ENCODE assay signal across 8 mouse cellular contexts in genomic region chr6:113697222-113698205, GRCm38 (mm10). TPM values are rescaled to one million over a fixed set of nuclear protein-coding genes. Genes with fewer than 3 reads are reported as not detected.
DNase-seq lines count a peak whose midpoint lies in the region; ATAC-seq and TF ChIP-seq lines count a peak whose summit lies in the region.

No protein-coding gene starts in this region.

- H3K9ac ChIP-seq in forebrain, embryonic 12.5 days: peak overlapping the region; percentile 73
- H3K9ac ChIP-seq in hindbrain, embryonic 15.5 days: peak overlapping the region; percentile 80
- peak overlapping the region; percentile 97 for H3K9ac ChIP-seq in liver, embryonic 14.5 days (replicated peaks)
- peak overlapping the region; percentile 79 for H3K9ac ChIP-seq in neural tube, embryonic 14.5 days (replicated peaks; ENCODE audit: low read depth, low read length)

- no peak for TF ChIP-seq EP300 in liver, embryonic 14.5 days (IDR thresholded peaks at IDR 0.05; ENCODE audit: low read depth)

- H3K36me3 ChIP-seq in forebrain, embryonic 12.5 days (replicated peaks): peaks cover 23% of the 10 kb centered on the region
- H3K36me3 ChIP-seq in hindbrain, embryonic 15.5 days: peaks cover 20% of the 10 kb centered on the region
- peaks cover 47% of the 10 kb centered on the region for H3K36me3 ChIP-seq in liver, embryonic 14.5 days (replicated peaks; ENCODE audit: control insufficient read depth, insufficient read depth, low read depth)
- peaks cover 14% of the 10 kb centered on the region for H3K36me3 ChIP-seq in neural tube, embryonic 14.5 days (ENCODE audit: control insufficient read depth, insufficient read depth, low read length)

- no peaks in the 10 kb centered on the region for H3K27me3 ChIP-seq in forebrain, embryonic 12.5 days
- no peaks in the 10 kb centered on the region for H3K27me3 ChIP-seq in hindbrain, embryonic 15.5 days
- no peaks in the 10 kb centered on the region for H3K27me3 ChIP-seq in liver, embryonic 14.5 days (ENCODE audit: control insufficient read depth, insufficient read depth, low read length)
- H3K27me3 ChIP-seq in neural tube, embryonic 14.5 days (ENCODE audit: control insufficient read depth, insufficient read depth, low read length): no peaks in the 10 kb centered on the region

- peak overlapping the region; percentile 86 for H3K4me2 ChIP-seq in forebrain, embryonic 12.5 days
- peak overlapping the region; percentile 100 for H3K4me2 ChIP-seq in hindbrain, embryonic 15.5 days
- peak overlapping the region; percentile 86 for H3K4me2 ChIP-seq in liver, embryonic 14.5 days (ENCODE audit: low read depth)
- peak overlapping the region; percentile 92 for H3K4me2 ChIP-seq in neural tube, embryonic 14.5 days (ENCODE audit: low read depth, low read length)

- no peaks in the 10 kb centered on the region for H3K9me3 ChIP-seq in forebrain, embryonic 12.5 days
- H3K9me3 ChIP-seq in hindbrain, embryonic 15.5 days: no peaks in the 10 kb centered on the region
- no peaks in the 10 kb centered on the region for H3K9me3 ChIP-seq in liver, embryonic 14.5 days (ENCODE audit: control insufficient read depth, low read length)
- H3K9me3 ChIP-seq in neural tube, embryonic 14.5 days (ENCODE audit: control insufficient read depth, low read length): no peaks in the 10 kb centered on the region

- H3K27ac ChIP-seq in left cerebral cortex, adult 2 months: peak overlapping the region; percentile 74
- H3K27ac ChIP-seq in forebrain, embryonic 12.5 days: peak overlapping the region; percentile 88
- H3K27ac ChIP-seq in hindbrain, embryonic 15.5 days (replicated peaks): peak overlapping the region; percentile 90
- H3K27ac ChIP-seq in liver, embryonic 14.5 days: peak overlapping the region; percentile 87
- peak overlapping the region; percentile 82 for H3K27ac ChIP-seq in neural tube, embryonic 14.5 days (ENCODE audit: low read depth, low read length)

- H3K4me1 ChIP-seq in forebrain, embryonic 12.5 days: peaks cover 28% of the 10 kb centered on the region
- H3K4me1 ChIP-seq in hindbrain, embryonic 15.5 days (replicated peaks): peaks cover 37% of the 10 kb centered on the region
- H3K4me1 ChIP-seq in liver, embryonic 14.5 days (replicated peaks; ENCODE audit: control insufficient read depth in 2 of 2, insufficient read depth in 2 of 2, low read length in 1 of 2): peaks cover 38 to 46% of the 10 kb centered on the region in 2 experiments
- H3K4me1 ChIP-seq in neural tube, embryonic 14.5 days (ENCODE audit: control insufficient read depth, insufficient read depth, low read length): peaks cover 18% of the 10 kb centered on the region

- TF ChIP-seq CTCF in left cerebral cortex, adult 2 months (IDR thresholded peaks at IDR 0.05): no peak; the same call in 1 of the 2 replicates
- TF ChIP-seq CTCF in liver, embryonic 14.5 days (IDR thresholded peaks at IDR 0.05; ENCODE audit: low read depth): no peak

- H3K4me3 ChIP-seq in left cerebral cortex, adult 2 months: peak overlapping the region; percentile 95
- H3K4me3 ChIP-seq in forebrain, embryonic 12.5 days (replicated peaks): peak overlapping the region; percentile 85
- peak overlapping the region; percentile 85 for H3K4me3 ChIP-seq in hindbrain, embryonic 15.5 days
- H3K4me3 ChIP-seq in liver, embryonic 14.5 days (ENCODE audit: insufficient read depth in 1 of 2, low read depth in 2 of 2, low read length in 2 of 2): peak overlapping the region; percentile 82 to 98
- peak overlapping the region; percentile 84 for H3K4me3 ChIP-seq in neural tube, embryonic 14.5 days (ENCODE audit: low read depth, low read length)

- peak; percentile 79 for ATAC-seq in forebrain, embryonic 12.5 days (ENCODE audit: low FRiP score)
- no peak for ATAC-seq in hindbrain, embryonic 15.5 days (ENCODE audit: low FRiP score, low read depth)
- no peak for ATAC-seq in liver, embryonic 14.5 days (ENCODE audit: insufficient read depth)
- peak; percentile 79 for ATAC-seq in neural tube, embryonic 14.5 days (ENCODE audit: low read depth)

- under 1% methylated on average over 74 of the region's 113 CpGs for WGBS in forebrain, embryonic 12.5 days
- WGBS in hindbrain, embryonic 15.5 days: under 1% methylated on average over 109 of the region's 113 CpGs
- WGBS in liver, embryonic 14.5 days (ENCODE audit: insufficient replicate concordance): under 1% methylated on average over 95 of the region's 113 CpGs
- under 1% methylated on average over 93 of the region's 113 CpGs for WGBS in neural tube, embryonic 14.5 days

- intact Hi-C loops in left cerebral cortex, adult 2 months (cut with DNase I): loop anchor here (5.0 to 10.0 kb wide), 2 partner anchors 60 to 253 kb away; partner anchors contain the start of genes Irak2 and Jagn1

- peak in 1 of 2 experiments; percentile 38 for DNase-seq in left cerebral cortex, adult 2 months (ENCODE audit: extremely low spot score in 1 of 2, low spot score in 2 of 2)
- DNase-seq in left cerebral cortex, adult 9 months (ENCODE audit: low spot score in 2 of 2): no peak
- DNase-seq in adrenal gland, postnatal 25 days: peak; percentile 45
- DNase-seq in liver, embryonic 14.5 days (ENCODE audit: low read depth in 3 of 3, low spot score in 3 of 3): no peak
- DNase-seq in ovary, adult 18-20 months (ENCODE audit: low spot score): no peak

RNA-seq across cellular contexts. Expression of gene Tatdn2, which starts 0.7 kb away (rescaled TPM):
- 10 to 100 TPM; 71.4 to 72.8 TPM for total RNA-seq in left cerebral cortex, adult 2 months (2021)
- total RNA-seq in adrenal gland, postnatal 25 days (2021): 49.5 and 50.7 TPM in 2 replicates
- polyA plus RNA-seq in forebrain, embryonic 12.5 days (2016; fragmentation: Nextera tagmentation; extraction: Ambion mirVana): 0.94 and 0.96 TPM in 2 replicates
- 0.78 and 1.5 TPM in 2 replicates for polyA plus RNA-seq in hindbrain, embryonic 15.5 days (2015; fragmentation: Nextera tagmentation; extraction: Ambion mirVana)
- polyA plus RNA-seq in liver, embryonic 14.5 days (2012; rRNA removed): 10.6 and 15.4 TPM in 2 replicates
- polyA plus RNA-seq in liver, embryonic 14.5 days (2014; fragmentation: Nextera tagmentation; extraction: Ambion mirVana): 1.0 and 1.3 TPM in 2 replicates
- 1.5 and 2.0 TPM in 2 replicates for polyA plus RNA-seq in neural tube, embryonic 14.5 days (2014; fragmentation: Nextera tagmentation; extraction: Ambion mirVana)

RNA-seq across cellular contexts. Expression of gene Ghrl, which starts 22.2 kb away (rescaled TPM):
- total RNA-seq in left cerebral cortex, adult 2 months (2021): under 1 TPM in 1 of 2 experiments, not detected in 1; 0.98 TPM
- not detected in 2 replicates for total RNA-seq in adrenal gland, postnatal 25 days (2021)
- polyA plus RNA-seq in forebrain, embryonic 12.5 days (2016; fragmentation: Nextera tagmentation; extraction: Ambion mirVana): 0.92 and 1.2 TPM in 2 replicates
- polyA plus RNA-seq in hindbrain, embryonic 15.5 days (2015; fragmentation: Nextera tagmentation; extraction: Ambion mirVana): 0.71 and 0.78 TPM in 2 replicates
- 0.11 and 0.18 TPM in 2 replicates for polyA plus RNA-seq in liver, embryonic 14.5 days (2012; rRNA removed)
- polyA plus RNA-seq in liver, embryonic 14.5 days (2014; fragmentation: Nextera tagmentation; extraction: Ambion mirVana): 0.29 TPM in 1 of 2 replicates, not detected in the other
- polyA plus RNA-seq in neural tube, embryonic 14.5 days (2014; fragmentation: Nextera tagmentation; extraction: Ambion mirVana): 0.57 and 1.5 TPM in 2 replicates

RNA-seq across cellular contexts. Expression of gene Sec13, which starts 43.0 kb away (rescaled TPM):
- 10 to 100 TPM; 67.5 to 67.8 TPM for total RNA-seq in left cerebral cortex, adult 2 months (2021)
- 109 and 115 TPM in 2 replicates for total RNA-seq in adrenal gland, postnatal 25 days (2021)
- polyA plus RNA-seq in forebrain, embryonic 12.5 days (2016; fragmentation: Nextera tagmentation; extraction: Ambion mirVana): 230 and 237 TPM in 2 replicates
- 200 TPM in 2 replicates for polyA plus RNA-seq in hindbrain, embryonic 15.5 days (2015; fragmentation: Nextera tagmentation; extraction: Ambion mirVana)
- polyA plus RNA-seq in liver, embryonic 14.5 days (2012; rRNA removed): 75.5 and 93.7 TPM in 2 replicates
- 114 and 118 TPM in 2 replicates for polyA plus RNA-seq in liver, embryonic 14.5 days (2014; fragmentation: Nextera tagmentation; extraction: Ambion mirVana)
- polyA plus RNA-seq in neural tube, embryonic 14.5 days (2014; fragmentation: Nextera tagmentation; extraction: Ambion mirVana): 191 and 210 TPM in 2 replicates

RNA-seq across cellular contexts. Expression of gene Irak2, which starts 59.2 kb away (rescaled TPM):
- total RNA-seq in left cerebral cortex, adult 2 months (2021): 10 to 100 TPM; 21.6 to 25.6 TPM
- total RNA-seq in adrenal gland, postnatal 25 days (2021): 13.8 and 17.1 TPM in 2 replicates
- polyA plus RNA-seq in forebrain, embryonic 12.5 days (2016; fragmentation: Nextera tagmentation; extraction: Ambion mirVana): 0.63 and 1.6 TPM in 2 replicates
- polyA plus RNA-seq in hindbrain, embryonic 15.5 days (2015; fragmentation: Nextera tagmentation; extraction: Ambion mirVana): 2.9 and 3.6 TPM in 2 replicates
- 19.1 and 27.0 TPM in 2 replicates for polyA plus RNA-seq in liver, embryonic 14.5 days (2012; rRNA removed)
- polyA plus RNA-seq in liver, embryonic 14.5 days (2014; fragmentation: Nextera tagmentation; extraction: Ambion mirVana): 4.9 and 7.0 TPM in 2 replicates
- 1.5 and 2.5 TPM in 2 replicates for polyA plus RNA-seq in neural tube, embryonic 14.5 days (2014; fragmentation: Nextera tagmentation; extraction: Ambion mirVana)

Comparison
In these comparisons a context has a peak if more than half of its experiments do, and no peak if none do; other contexts are left out.
1. ATAC-seq: peak in forebrain, embryonic 12.5 days (single experiment) and neural tube, embryonic 14.5 days (single experiment); none in hindbrain, embryonic 15.5 days (single experiment) and liver, embryonic 14.5 days (single experiment).
2. Peak in every context shown above with its lines, with median percentiles within 50 percentile points of each other: H3K27ac ChIP-seq, H3K4me3 ChIP-seq, H3K4me2 ChIP-seq and H3K9ac ChIP-seq.